Mouse (Mus musculus) fibroblast of lung, adult 2 months (primary cell): ENCODE measurements around the gene Bcl2l1.

Experiments used
- DNase-seq: peaks from one replicate; pipeline ENCODE4 v3.0.0-alpha.2; 2011; ENCODE audit warnings: low read depth

Bcl2l1 gene

DNA sequence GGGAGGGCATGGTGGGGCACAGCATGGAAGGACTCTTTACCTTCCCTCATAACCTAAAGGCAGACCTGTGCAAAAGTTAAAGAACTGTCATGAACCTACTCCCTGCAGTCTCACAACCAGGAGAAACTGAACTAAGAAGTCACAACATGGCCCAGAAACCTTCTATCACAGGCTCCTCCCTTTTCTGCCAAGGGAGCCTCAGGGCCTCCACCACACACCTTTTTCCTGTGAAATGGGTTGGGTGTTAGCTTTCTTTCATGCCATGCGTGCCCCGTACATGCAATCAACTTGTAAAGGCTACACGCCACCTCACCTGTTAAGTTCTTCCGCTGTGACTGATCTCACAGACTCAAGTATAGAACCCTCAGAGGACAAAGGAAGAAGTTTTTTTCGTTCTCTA is 28.4 kb downstream of the Bcl2l1 start:
- DNase-seq = no peak

DNA sequence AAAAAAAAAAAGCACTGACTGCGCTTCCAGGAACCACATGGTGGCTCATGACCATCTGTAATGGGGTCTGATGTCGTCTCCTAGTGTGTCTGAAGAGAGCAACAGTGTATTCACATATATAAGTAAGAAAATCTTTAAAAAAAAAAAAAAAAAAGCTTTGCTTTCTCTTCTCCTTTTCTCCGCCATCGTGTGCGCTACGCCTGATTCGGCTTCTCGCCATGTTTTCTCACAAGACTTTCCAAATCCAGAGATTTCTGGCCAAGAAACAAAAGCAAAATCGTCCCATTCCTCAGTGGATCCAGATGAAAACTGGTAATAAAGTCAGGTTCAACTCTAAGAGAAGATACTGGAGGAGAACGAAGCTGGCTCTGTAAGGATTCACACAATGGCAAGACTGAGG is 29.2 kb downstream of the Bcl2l1 start:
- no peak for DNase-seq

DNA sequence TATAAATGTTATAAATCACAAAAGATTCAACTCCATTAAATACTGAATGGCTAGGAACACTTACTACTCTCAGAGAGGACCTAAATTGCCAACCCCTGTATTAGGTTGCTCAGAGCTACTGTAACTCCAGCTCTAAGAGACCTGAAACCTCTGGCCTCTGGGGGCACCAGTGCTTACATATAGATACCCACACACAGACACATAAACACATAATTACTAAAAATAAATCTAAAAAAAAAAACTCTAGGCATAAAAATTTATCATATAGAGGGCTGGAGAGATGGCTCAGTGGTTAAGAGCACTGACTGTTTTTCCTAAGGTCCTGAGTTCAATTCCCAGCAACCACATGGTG is 30.8 kb downstream of the Bcl2l1 start:
- no peak for DNase-seq

DNA sequence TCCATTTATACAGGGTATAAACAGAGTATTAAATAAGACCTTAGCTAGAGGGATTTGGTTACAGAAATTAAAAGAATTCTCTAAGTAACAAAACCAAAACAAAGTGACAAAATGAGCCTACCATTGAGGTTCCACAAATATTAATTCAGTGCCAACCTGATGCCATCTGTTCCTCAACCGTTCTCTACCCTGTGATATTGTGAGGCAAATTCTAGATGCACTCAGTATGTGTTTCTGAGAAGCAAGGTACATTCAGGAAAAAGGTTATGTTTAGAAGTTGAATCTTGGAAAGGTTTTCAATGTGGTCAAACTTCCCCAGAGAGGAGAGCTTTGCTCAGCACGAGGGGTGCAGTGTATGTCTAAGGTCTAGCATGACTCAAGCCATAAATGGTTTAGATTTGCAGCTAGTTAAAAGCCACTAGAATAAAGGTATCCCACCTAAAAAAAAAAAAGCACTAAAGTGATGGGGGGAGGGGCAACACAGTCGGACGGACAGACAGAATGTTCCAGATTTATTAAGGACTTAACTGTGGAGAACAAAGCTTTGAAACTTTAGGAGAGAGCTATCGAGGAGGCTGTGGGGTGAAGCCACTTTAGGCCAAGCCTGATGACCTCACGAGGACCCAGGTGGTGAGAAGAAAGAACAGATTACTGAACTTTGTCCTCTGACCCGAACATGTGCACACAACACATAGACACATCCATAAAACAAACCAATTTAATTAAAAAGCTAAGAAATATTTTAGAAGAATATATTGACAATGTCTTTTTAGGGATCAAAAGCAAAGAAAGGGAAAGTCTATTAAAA is 31.4 kb downstream of the Bcl2l1 start:
- DNase-seq = no peak

DNA sequence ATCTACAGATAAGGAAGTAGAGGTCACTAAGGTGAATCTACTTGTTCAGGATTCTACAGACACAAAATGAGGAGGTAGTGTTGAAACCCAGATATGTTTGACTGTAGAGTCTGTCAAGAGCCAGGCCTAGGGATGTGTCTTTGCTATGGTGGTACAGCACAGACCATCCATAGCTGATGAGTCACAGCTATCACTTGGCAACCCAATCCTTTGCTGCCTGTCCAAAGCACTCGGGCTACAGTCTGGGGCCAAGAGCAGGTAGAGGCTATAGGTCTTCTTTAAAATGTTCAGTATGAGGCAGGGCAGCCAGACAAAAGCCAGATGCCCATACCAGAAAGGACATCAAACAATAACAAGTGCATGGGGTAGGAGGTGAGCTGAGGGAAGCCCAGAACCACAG is 33.9 kb downstream of the Bcl2l1 start:
- DNase-seq = no peak

DNA sequence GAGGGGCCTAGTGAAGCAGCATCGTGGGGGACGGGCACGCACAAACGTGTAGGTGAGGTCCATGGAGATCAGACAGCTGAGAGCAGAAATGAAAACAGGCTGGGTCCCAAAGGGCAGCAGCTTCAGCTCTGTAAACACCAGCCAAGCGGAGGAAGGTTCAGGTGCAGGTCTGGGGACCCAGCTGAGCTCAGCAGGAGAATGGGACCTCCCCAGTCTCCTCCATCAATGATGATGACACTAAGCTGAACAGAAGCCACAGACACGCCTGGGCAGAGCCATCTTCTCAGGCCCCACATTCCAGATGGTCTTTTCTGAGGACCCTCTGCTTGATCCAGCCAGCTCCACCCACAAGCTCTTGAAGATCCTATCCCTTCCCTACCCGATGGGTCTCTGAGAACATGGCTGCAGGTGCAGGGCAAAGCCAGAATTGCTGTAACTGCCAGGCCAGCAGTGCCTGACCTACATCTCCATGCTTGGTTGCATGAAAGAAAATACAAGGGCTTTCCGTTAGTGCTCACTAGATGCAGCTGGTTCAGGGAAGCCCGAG is 37.2 kb downstream of the Bcl2l1 start:
- no peak for DNase-seq

DNA sequence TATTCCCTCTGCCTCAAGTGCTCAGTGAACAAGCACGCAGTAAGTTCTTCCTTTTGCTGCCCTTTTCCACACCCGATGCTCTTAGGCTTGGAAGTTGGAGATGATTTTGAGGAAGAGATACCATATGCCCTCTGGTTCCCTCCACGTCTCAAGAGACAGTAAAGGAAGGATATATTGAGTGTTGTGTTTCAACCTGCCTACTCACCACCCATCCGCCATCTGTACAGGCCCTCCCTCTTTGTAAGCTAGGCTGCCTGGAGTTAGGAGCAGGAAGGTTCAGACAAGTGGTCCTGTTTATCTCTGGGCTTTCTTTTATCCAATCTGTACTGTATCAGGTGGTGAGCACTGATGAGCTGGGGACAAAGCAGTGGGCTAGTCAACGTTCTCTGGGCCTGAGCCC is 38.1 kb downstream of the Bcl2l1 start:
- no peak for DNase-seq

DNA sequence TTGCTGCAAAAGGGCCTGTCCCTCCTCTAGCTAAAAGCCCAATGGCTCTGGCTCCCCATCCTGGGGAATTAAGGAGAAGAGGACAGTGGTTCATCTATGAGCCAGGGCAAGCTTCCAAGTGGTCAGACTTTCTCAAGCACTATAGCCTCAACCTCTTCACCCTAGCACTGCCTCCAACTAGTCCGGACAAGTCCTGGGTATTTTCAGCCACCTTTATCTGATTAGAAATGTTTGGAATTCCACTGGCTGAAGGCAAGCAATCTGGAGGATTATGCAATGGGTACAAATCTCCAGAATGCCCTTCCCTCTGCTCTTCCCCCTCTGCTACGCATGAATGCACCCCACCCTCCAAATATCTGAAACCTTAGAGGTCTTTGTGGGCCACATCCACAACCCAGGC is 39.1 kb downstream of the Bcl2l1 start:
- DNase-seq = peak; percentile 82

DNA sequence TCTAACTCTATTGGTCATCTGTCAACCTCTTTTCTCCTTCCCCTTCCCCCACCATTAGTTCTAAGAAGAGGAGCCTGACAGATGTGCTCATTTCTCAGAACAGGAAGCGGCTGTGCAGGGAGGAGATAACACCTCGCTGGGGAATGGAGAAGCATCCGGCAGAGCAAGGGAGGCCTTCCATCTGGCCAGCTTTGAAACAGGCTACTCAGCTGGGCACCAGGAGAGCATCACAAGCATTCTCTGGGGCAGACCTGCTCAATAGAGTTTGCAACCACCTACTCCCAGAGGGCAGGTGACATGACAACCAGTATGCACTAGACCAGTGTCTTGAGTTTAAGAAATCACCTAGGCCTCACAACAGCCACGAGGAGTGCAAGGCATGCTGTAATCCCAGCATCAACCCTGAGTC is 41.9 kb downstream of the Bcl2l1 start:
- DNase-seq = no peak

DNA sequence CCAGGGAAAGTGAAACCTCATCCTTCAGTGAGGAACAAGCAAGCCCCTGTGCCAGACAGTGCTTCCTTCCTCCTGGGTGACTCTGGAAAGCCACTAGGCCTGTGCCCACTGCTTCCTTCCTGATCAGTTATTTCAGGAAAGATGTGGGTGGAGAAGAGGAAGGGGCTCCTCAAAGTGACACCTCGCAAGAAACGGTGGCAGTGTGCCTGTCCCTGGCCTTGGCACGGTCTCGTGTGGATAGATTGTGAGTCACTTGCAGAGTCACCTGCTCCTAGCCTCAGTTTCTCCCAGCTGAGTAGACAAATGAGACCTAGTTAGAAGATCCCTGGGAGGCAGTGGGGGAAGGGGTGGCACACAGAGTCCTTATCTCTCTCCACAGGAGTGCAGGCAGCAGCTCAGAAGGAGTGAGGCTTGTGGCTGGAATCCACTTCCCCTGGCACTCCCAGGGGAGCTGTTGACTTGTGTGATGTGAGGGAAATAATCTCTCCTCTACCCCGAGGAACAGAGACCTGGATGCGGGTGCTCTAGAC is 42.6 kb downstream of the Bcl2l1 start:
- DNase-seq = no peak

DNA sequence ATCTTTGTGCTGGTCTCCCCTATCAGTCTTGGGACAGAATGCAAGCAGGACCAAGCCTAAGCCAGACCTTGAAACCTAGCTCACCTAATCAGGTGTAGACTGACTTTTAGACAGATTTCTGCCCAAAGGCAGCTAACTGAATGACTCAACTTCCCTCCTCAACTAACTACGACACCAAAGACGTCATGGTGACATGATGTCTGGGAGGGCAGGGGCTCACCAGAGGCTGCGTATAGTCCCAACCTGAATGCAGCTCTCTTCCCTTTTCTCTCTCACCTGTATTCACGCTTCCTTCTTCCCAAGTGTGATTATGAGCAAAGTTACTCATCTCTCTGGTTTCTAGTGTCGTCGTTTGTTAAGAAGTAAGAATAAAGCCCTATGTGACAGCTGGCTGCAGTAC is 44.0 kb downstream of the Bcl2l1 start:
- no peak for DNase-seq

DNA sequence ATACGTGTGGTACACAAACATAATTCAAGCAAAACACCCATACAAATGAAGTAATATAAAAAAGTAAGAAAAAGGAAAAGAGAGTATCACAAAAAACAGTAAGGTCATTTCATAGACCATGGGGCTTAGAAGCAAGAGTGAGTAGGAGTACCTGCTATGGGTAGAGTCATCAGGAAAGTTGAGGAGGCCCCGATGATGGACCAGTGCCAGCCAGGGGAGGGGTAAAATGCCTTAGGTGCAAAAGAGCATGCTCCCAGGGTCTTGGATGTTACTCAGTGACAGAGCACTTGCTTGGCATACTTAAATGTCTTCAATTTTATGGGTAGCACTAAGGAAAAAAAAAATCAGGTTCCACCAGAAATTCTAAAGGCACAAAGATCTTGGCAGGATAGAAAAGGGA is 44.4 kb downstream of the Bcl2l1 start:
- DNase-seq = no peak

DNA sequence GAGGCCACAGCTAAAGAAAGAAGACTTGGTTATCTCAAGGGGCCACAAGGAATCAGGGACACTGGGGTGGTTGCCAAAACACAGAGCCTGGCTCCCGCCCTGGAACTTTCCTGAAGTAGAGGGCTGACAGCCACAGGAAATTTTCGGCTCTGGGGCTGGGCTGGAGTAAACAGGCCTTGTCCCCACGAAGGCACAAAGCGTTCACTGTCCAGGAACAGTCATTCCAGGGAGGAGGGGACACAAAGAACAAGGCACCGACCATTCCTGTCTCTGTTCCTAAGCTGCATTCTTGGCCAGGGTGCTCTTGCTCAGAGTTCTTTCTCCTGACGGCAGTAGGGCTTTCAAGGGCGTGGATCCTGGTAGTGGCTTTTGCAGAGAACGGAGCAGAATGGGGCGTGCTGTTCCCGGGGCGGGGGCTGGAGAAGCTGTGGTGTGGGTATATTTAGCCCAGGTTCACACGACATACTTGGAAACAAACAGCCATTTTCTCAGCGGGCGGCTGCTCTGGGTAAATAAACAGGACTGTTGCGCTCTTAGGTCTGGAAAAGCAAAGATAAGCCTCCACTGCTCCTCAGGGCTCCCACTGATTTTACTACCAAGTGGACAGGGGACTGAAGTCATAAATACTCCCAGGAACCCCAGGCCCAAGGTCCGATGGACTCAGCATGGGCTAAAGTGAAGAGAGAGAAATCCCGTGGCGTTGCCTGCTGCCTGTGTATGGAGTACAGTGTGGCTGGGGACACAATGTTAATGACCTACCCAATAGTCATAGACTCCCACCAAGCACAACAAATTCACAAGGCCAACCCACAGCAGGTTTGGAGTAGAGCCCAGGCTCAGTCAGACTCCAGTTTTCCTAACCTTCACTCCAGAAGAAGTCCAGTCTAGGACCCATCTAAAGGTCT is 45.8 kb downstream of the Bcl2l1 start:
- DNase-seq = peak; percentile 85

DNA sequence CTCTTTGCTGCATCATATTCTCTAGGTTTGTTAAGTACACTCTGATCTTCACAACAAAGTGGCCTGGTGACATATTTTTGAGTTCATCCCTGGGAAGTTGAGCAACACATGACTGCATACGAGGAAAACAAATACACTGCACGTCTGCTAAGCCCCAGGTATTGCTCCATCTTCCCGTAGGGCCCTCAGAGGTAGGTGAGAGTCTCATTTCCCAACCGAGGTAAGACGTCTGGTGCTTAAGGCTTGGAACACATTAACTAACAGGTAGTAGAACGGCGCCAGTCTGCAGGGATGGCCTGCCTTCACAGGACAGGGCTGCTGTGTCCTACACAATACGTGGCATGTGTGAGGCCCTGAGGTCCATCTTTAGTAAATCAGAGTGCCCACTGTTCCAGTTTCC is 46.9 kb downstream of the Bcl2l1 start:
- no peak for DNase-seq

DNA sequence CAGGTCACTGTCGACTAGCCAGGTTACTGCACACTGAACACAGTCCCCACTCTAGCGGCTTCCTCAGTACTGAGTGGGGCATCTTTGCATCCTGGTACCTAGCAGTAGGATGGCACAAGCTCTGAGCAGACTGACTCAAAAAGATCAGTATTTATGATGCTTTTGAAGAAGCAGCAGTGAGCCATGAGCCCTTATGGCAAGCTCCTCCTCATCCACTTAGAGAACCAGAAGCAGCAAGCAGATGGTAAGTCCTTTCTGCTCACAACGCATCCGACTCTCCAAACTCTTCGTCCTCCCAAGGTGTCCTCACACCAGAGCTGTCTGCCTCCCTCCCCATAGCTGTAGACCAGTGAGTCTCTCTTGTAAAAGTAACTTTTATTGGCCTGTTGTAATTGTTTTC is 48.3 kb downstream of the Bcl2l1 start:
- no peak for DNase-seq

DNA sequence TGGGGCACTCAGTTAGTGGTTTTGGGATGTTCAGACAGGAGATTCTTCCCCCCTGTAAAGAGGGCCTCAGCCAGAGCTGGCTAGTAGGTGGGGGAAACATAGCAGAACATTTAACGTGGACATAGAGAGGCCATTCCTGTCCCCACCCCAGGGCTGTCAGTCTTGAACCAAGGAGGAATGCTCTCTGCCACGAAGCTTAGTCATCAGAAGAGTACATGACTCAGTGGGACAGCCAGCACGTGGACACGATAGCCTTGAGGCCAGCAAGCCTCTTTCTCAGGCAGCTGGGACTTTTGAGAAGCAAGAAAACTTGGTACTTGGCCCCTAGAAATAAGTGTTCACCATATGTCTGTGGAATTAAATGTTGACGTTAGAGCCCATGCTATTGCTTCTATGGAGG is 48.9 kb downstream of the Bcl2l1 start:
- no peak for DNase-seq

DNA sequence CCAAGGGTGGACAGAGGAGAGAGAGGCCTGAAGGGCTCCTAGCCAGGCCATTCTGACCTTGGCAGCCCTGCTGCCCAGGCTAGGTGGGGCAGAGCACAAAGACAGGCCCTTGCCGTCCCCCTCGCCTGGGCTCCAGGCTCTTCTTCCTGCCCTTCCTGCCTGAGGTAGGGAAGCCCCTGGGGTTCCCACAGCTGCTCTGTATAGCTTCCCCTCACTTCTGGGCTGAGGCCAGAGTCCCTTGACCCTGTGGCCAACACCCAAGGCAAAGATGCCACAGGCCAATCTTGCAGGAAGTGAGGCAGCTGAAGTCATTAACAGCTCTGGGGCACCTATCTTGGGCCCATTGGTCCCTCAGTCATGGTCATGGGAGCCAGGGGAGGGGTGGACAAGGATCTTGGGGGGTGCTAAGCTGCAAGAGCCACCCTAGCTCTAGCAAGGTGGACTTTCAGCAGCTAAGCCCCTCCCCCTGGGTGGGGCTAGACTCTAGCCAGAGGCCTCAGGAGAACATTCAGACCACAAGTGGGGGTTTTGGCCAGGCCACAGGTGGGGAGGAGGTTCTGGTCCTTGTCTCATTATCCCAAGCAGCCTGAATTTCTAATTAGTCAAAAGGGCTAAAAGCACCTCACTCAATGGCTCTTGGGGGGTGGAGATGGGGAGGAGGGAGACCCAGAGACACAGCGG is 50.4 kb downstream of the Bcl2l1 start:
- no peak for DNase-seq

DNA sequence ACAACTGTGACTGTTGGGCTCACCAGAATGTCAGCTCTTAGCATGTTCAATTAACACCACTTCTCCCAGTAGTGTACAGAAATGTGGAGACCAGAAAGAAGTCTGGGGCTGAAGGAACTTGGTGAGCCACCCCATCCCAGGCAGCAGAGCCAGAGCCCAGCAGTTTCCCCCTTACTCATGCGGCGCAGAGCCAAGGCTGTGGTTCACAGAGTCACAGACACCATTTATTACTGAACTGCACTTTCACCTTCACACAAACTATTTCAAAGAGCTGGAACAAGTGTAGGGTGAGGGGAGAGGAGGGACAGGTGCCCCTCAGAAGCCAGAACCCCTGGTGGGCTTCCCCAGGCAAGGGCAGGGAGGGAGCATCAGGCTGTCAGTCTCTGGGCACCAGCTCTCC is 51.1 kb downstream of the Bcl2l1 start:
- no peak for DNase-seq

DNA sequence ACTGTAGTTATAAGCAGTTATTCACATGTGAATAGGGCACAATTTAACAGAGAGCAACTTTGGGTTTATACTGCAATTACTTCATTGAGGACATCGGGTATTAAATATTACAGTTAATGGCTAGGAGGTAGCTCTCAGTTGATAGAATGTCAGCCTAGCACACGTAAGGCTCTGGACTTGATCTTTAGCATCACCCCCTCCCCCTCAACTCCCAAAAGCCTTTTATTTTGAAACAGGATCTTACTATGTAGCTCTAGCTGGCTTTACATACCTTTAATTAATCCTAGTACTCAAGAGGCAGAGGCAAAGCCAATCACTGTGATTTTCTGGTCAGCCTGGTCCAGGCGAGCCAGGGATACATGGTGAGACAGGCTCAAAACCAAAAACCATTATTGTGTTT is 54.4 kb downstream of the Bcl2l1 start:
- DNase-seq = no peak

DNA sequence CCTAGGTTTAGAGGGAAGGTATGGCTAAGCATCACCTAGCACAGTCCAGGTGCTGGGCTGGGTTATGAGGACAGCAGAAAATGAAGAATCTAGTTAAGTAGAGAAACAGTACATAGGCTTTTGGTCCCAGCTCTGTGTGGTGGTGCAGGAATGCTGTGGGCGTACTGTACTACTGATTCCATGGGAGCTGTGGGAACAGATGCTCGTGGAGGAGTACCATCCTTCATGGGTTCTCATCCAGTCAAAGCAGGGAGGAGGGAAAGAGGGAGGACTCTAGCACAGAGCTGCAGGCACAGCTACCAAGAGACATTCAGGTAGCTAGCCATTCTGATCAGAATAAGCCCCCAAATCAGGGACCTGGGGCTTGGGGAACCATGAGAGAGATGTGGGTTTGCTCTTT is 55.1 kb downstream of the Bcl2l1 start:
- no peak for DNase-seq

DNA sequence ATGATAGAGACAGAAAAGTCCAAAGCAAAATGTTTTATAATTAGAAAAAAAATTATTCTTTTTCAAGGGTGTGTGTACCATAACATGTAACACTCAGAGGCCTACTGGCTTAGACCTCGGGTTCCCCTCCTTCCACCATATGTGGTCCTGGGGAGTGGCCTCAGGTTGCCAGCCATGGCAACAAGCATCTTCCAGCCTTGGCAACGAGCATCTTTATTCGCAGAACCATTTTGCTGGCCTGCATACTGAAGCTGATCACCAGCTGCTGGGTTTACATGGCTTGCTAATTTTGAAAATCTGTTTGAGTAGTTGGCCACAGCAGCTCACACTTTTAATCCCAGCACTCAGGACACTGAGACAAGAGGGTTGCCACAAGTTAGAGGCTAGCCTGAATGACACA is 55.5 kb downstream of the Bcl2l1 start:
- DNase-seq = no peak

DNA sequence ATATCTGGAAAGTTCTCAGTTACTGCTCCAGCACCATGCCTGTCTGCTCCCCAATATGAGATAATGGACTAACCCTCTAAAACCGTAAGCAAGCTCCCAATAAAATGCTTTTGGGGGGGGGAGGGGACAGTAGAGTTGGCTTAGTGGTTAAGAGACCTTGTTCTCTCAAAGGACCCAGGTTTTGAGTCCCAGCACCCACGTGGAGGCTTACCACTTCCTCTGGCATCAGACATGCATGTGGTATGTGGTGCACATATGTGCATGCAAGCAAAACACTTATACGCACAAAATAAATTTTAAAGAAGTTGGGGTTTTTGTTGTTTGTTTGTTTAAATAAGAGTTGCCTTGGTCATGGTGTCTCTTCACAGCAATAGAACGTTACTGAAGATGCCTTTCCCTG is 56.2 kb downstream of the Bcl2l1 start:
- DNase-seq = no peak
